8 mouse cellular contexts compared by ENCODE assay signal in genomic region chr6:143115011-143115445, GRCm38 (mm10). TPM values are rescaled to one million over a fixed set of nuclear protein-coding genes. Genes with fewer than 3 reads are reported as not detected.
DNase-seq lines count a peak whose midpoint lies in the region; ATAC-seq and TF ChIP-seq lines count a peak whose summit lies in the region.

No protein-coding gene starts in this region.

- 0 out of 2 replicates have a peak, but pooled peaks have one; percentile 18 for TF ChIP-seq POLR2A in small intestine, adult 2 months (IDR thresholded peaks at IDR 0.05; ENCODE audit: low read depth, low read length)

- no peak for ATAC-seq in forebrain, embryonic 16.5 days

- no peak overlapping the region for H3K9ac ChIP-seq in forebrain, embryonic 16.5 days (replicated peaks; ENCODE audit: low read depth, low read length)

- peak; percentile 27 for DNase-seq in embryo, embryonic 10 days (ENCODE audit: low spot score)
- no peak for DNase-seq in embryo, embryonic 9.5 days (ENCODE audit: extremely low spot score)
- peak; percentile 37 for DNase-seq in c-Kit-positive CD71-negative TER-119-negative erythroid progenitor cells, embryonic 14.5 days (ENCODE audit: low read depth)
- DNase-seq in kidney, postnatal 36 days = peak; percentile 30 to 39
- no peak for DNase-seq in gastrocnemius, postnatal 4 days (ENCODE audit: low spot score in 2 of 2)
- DNase-seq in layer of hippocampus, adult 9-10 months (ENCODE audit: low spot score) = no peak

- H3K4me3 ChIP-seq in small intestine, adult 2 months (ENCODE audit: low read depth, low read length) = peak overlapping the region; percentile 15; the same call in 1 of the 2 replicates
- no peak overlapping the region for H3K4me3 ChIP-seq in forebrain, embryonic 16.5 days (replicated peaks; ENCODE audit: low read length)

- TF ChIP-seq CTCF in small intestine, adult 2 months (IDR thresholded peaks at IDR 0.05; ENCODE audit: extremely low read depth, insufficient read length, insufficient replicate concordance, low read depth, low read length) = no peak

- H3K4me1 ChIP-seq in small intestine, adult 2 months (ENCODE audit: control insufficient read depth, insufficient read depth, insufficient read length, low read length) = peaks cover 2% of the 10 kb centered on the region; the same call in 1 of the 2 replicates
- H3K4me1 ChIP-seq in forebrain, embryonic 16.5 days (replicated peaks; ENCODE audit: control insufficient read depth, insufficient read depth, low read length) = no peaks in the 10 kb centered on the region

- no peaks in the 10 kb centered on the region for H3K36me3 ChIP-seq in small intestine, adult 2 months (ENCODE audit: control insufficient read depth, insufficient read depth, low read length)
- H3K36me3 ChIP-seq in forebrain, embryonic 16.5 days (ENCODE audit: control insufficient read depth, insufficient read depth) = no peaks in the 10 kb centered on the region

- WGBS in small intestine, adult 2 months = 15% methylated on average over 9 of the region's 9 CpGs
- WGBS in forebrain, embryonic 16.5 days = 85% methylated on average over 9 of the region's 9 CpGs

- H3K27me3 ChIP-seq in small intestine, adult 2 months (ENCODE audit: control insufficient read depth, insufficient read depth, low read length) = no peaks in the 10 kb centered on the region
- no peaks in the 10 kb centered on the region for H3K27me3 ChIP-seq in forebrain, embryonic 16.5 days (replicated peaks; ENCODE audit: control insufficient read depth, insufficient read depth, low read length)

- no peaks in the 10 kb centered on the region for H3K9me3 ChIP-seq in forebrain, embryonic 16.5 days (ENCODE audit: control insufficient read depth, low read length)

- peak overlapping the region; percentile 90 for H3K27ac ChIP-seq in small intestine, adult 2 months (ENCODE audit: insufficient read depth, low read depth, low read length)
- H3K27ac ChIP-seq in forebrain, embryonic 16.5 days (ENCODE audit: low read length) = no peak overlapping the region

- no peak overlapping the region for H3K4me2 ChIP-seq in forebrain, embryonic 16.5 days (ENCODE audit: low read length)

RNA-seq across cellular contexts. Expression of gene C2cd5, which starts 15.1 kb away (rescaled TPM):
- 5.8 and 15.9 TPM in 2 replicates for polyA plus RNA-seq in small intestine, adult 2 months (2012; rRNA removed)
- 10 to 100 TPM; 22.8 to 27.9 TPM for total RNA-seq in gastrocnemius, postnatal 4 days (2021)
- polyA plus RNA-seq in forebrain, embryonic 16.5 days (2015; fragmentation: Nextera tagmentation; extraction: Ambion mirVana) = 43.3 and 53.4 TPM in 2 replicates

RNA-seq across cellular contexts. Expression of gene Etnk1, which starts 52.0 kb away (rescaled TPM):
- 65.2 and 77.7 TPM in 2 replicates for polyA plus RNA-seq in small intestine, adult 2 months (2012; rRNA removed)
- total RNA-seq in gastrocnemius, postnatal 4 days (2021) = 10 to 100 TPM; 21.3 to 23.1 TPM
- polyA plus RNA-seq in forebrain, embryonic 16.5 days (2015; fragmentation: Nextera tagmentation; extraction: Ambion mirVana) = 38.1 and 40.4 TPM in 2 replicates

Comparison
In these comparisons a context has a peak if more than half of its experiments do, and no peak if none do; other contexts are left out.
1. DNase-seq: peak in embryo, embryonic 10 days (single experiment), c-Kit-positive CD71-negative TER-119-negative erythroid progenitor cells, embryonic 14.5 days (single experiment) and kidney, postnatal 36 days (2 of 2); none in embryo, embryonic 9.5 days (single experiment), gastrocnemius, postnatal 4 days (0 of 2) and layer of hippocampus, adult 9-10 months (single experiment).